Mouse (Mus musculus) C2C12 (cell line): ENCODE measurements at regions not wholly inside any gene's neighbourhood (a gene's known extent, or its start where the extent isn't known, plus 50 kb on each side); places are given as distances from the start of the nearest gene placed in this dataset.

ENCODE experiments used
- H3K27me3 ChIP-seq: one replicate; pipeline ENCODE4 v1.6.1; 2011; ENCODE audit not compliant: control insufficient read depth, insufficient read depth, insufficient read length
- H3K36me3 ChIP-seq: one replicate; pipeline ENCODE4 v1.6.1; 2011; ENCODE audit not compliant: control insufficient read depth, insufficient read depth
- H3K4me3 ChIP-seq: one replicate; pipeline ENCODE4 v1.5.1; 2011; ENCODE audit warnings: mild to moderate bottlenecking, control low read depth; ENCODE audit not compliant: poor library complexity, insufficient read depth, severe bottlenecking
- H3K79me2 ChIP-seq: one replicate; pipeline ENCODE4 v1.6.1; 2011; ENCODE audit not compliant: control insufficient read depth, insufficient read depth
- H3K79me3 ChIP-seq: one replicate; pipeline ENCODE4 v1.6.1; 2011; ENCODE audit warnings: low read depth, control low read depth
- H3ac ChIP-seq: one replicate; pipeline ENCODE3; 2011; ENCODE audit warnings: low read depth; ENCODE audit not compliant: control insufficient read depth, insufficient read length
- CEBPB ChIP-seq: IDR thresholded peaks from one replicate; pipeline ENCODE4 v1.6.1; 2011; ENCODE audit warnings: low read depth, mild to moderate bottlenecking, control low read depth, moderate library complexity
- CTCF ChIP-seq: IDR thresholded peaks from one replicate; pipeline ENCODE4 v1.5.1; 2011; ENCODE audit not compliant: control insufficient read depth, insufficient read depth, insufficient read length
- FOSL1 ChIP-seq: IDR thresholded peaks from one replicate; pipeline ENCODE4 v1.8.0; 2011; ENCODE audit warnings: mild to moderate bottlenecking, low read length; ENCODE audit not compliant: poor library complexity, insufficient read depth, severe bottlenecking
- MAX ChIP-seq: IDR thresholded peaks from one replicate; pipeline ENCODE4 v1.6.1; 2011; ENCODE audit warnings: mild to moderate bottlenecking, control low read depth
- MYOD1 ChIP-seq: IDR thresholded peaks from one replicate; pipeline ENCODE4 v1.6.1; 2011; ENCODE audit warnings: low read depth; ENCODE audit not compliant: control insufficient read depth, insufficient read length
- MYOG ChIP-seq: IDR thresholded peaks from one replicate; pipeline ENCODE4 v1.6.1; 2011; ENCODE audit not compliant: control insufficient read depth, insufficient read length; ENCODE audit errors: extremely low read depth
- USF1 ChIP-seq: IDR thresholded peaks from one replicate; pipeline ENCODE4 v1.6.1; 2011; ENCODE audit warnings: low read depth, mild to moderate bottlenecking, control low read depth, moderate library complexity

- no peaks in the 10 kb centered on the region for H3K27me3 ChIP-seq
- no peak for TF ChIP-seq MYOG
- TF ChIP-seq FOSL1, result no peak
- no peak for TF ChIP-seq USF1
- TF ChIP-seq MAX, result no peak
- TF ChIP-seq MYOD1, result no peak
- TF ChIP-seq CEBPB, result no peak
- TF ChIP-seq CTCF, result no peak
- H3K79me3 ChIP-seq, result no peaks in the 10 kb centered on the region
- no peaks in the 10 kb centered on the region for H3K36me3 ChIP-seq
- no peak overlapping the region for H3K4me3 ChIP-seq
- no peaks in the 10 kb centered on the region for H3K79me2 ChIP-seq
- no peak overlapping the region for H3ac ChIP-seq
Measured at GRCm38 (mm10) chr12:36842957-36843356, 265.4 kb upstream of the Meox2 start.

DNA sequence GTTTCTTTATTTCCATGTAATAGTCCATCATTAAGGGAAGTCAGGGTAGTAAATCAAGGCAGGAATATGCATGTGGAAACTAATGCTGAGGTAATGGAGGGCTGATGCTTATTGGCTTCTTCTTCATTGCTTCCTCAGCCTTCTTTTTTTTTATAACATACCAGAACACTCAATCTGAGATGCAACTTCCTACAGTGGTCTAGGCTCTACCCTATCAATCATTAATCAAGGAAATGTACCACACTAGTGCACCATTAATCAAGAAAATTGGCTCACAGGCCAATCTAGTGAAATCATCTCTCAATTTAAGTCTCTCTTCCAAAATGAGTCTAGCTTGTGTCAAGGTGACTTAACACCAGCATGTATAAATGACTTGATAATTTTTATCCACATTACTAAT lies 263.2 kb upstream of the Meox2 start:
- H3K36me3 ChIP-seq, result no peaks in the 10 kb centered on the region
- H3K4me3 ChIP-seq, result no peak overlapping the region
- no peaks in the 10 kb centered on the region for H3K79me2 ChIP-seq
- no peak for TF ChIP-seq MYOG
- no peak for TF ChIP-seq CEBPB
- no peak for TF ChIP-seq CTCF
- TF ChIP-seq MAX, result no peak
- TF ChIP-seq FOSL1, result no peak
- TF ChIP-seq USF1, result no peak
- TF ChIP-seq MYOD1, result no peak
- no peaks in the 10 kb centered on the region for H3K27me3 ChIP-seq
- H3K79me3 ChIP-seq, result no peaks in the 10 kb centered on the region
- no peak overlapping the region for H3ac ChIP-seq

DNA sequence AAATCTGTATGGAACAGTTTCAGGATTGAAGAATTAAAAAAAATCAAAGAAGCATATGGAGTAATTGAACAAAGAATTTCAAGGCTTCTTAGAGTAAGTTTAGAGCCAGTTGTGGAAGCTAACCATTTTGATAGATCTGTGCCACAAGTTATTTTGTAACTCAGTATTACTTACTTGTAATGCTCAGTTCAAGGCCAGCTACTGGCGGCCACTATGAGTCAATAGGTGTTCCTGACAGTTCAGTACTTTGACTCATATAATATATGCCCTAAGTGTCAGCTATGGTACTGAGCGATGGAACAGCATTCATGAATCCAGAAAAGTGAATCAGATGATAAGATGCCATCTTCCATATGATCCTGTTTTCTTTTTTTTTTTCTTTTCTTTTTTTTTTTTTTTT lies 259.3 kb upstream of the Meox2 start:
- Histone ChIP-seq H3K4me3 (no peak overlapping the region), H3K79me3 (no peaks in the 10 kb centered on the region), H3K27me3 (no peaks in the 10 kb centered on the region), H3ac (no peak overlapping the region), H3K36me3 (no peaks in the 10 kb centered on the region), H3K79me2 (no peaks in the 10 kb centered on the region)
- TF ChIP-seq MYOD1, result no peak
- no peak for TF ChIP-seq USF1
- TF ChIP-seq FOSL1, result no peak
- no peak for TF ChIP-seq MAX
- TF ChIP-seq MYOG, result no peak
- no peak for TF ChIP-seq CTCF
- TF ChIP-seq CEBPB, result no peak

DNA sequence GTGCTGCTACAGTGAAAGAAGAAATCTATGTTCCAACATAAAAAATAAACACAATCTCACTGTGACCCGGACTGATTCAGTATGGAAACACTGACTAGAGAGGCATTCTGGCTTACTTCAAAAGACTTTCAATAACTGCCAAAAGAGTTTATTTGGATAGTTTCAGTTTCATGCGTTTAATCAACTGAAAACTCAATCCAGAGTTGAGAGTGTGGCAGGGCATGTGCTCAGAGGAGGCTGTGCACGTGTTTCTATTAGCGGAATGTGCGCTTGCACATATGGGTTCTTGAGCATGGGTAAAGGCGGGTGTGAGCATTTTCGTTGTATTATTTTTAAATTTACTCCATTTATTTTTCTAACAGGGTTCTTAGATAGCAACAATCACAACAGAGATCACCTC lies 245.2 kb upstream of the Meox2 start:
- no peaks in the 10 kb centered on the region for H3K27me3 ChIP-seq
- H3ac ChIP-seq, result no peak overlapping the region
- no peaks in the 10 kb centered on the region for H3K36me3 ChIP-seq
- no peaks in the 10 kb centered on the region for H3K79me3 ChIP-seq
- H3K79me2 ChIP-seq, result no peaks in the 10 kb centered on the region
- no peak overlapping the region for H3K4me3 ChIP-seq
- TF ChIP-seq MYOG (no peak), MYOD1 (no peak), USF1 (no peak), CEBPB (no peak), MAX (no peak), FOSL1 (no peak), CTCF (no peak)

DNA sequence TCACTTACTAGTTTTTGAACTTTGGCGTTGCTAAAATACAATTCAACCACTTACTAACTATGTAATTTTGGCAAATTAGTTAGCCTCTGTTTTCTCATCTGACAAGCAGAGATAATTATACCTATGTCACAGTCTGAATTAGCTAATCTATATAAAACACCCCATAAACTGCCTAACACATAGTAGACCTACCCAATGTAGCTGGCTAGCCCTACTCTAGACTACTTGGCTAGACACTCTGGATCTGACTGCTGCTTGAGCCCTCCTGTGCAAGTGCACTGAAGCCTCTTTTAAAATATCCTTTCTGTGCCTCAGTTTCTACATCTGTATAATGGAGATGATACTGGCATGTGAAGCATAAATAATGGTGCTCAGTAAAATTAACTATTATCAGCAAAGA lies 227.6 kb upstream of the Meox2 start:
- H3K79me3 ChIP-seq, result no peaks in the 10 kb centered on the region
- H3K4me3 ChIP-seq, result no peak overlapping the region
- no peaks in the 10 kb centered on the region for H3K79me2 ChIP-seq
- no peak for TF ChIP-seq MYOG
- TF ChIP-seq CEBPB, result no peak
- no peak for TF ChIP-seq USF1
- TF ChIP-seq CTCF, result no peak
- TF ChIP-seq FOSL1, result no peak
- no peak for TF ChIP-seq MYOD1
- no peaks in the 10 kb centered on the region for H3K27me3 ChIP-seq
- no peaks in the 10 kb centered on the region for H3K36me3 ChIP-seq
- no peak overlapping the region for H3ac ChIP-seq

DNA sequence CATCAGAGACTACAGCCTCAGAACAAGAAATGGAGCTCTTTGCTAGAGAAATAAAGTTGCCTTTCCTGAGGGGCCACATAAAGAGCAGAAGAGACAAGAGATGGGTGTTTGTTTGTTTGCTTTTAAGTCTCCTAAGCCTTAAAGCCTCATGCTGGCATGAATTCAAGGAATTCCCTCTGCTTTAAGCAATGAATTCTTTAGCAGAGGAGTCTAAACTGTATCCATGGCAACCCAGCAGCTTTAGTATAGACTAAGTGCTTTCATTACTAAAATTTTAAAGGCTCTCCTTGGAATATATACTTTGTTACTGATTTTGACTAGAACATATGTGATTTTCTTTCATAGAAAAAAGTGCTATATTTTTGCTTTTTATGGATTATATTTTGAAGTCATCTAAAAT lies 195.0 kb upstream of the Meox2 start:
- Histone ChIP-seq H3K4me3 (no peak overlapping the region), H3K27me3 (no peaks in the 10 kb centered on the region), H3ac (no peak overlapping the region), H3K36me3 (no peaks in the 10 kb centered on the region), H3K79me3 (no peaks in the 10 kb centered on the region), H3K79me2 (no peaks in the 10 kb centered on the region)
- TF ChIP-seq MYOG, result no peak
- no peak for TF ChIP-seq MYOD1
- TF ChIP-seq CTCF, result no peak
- TF ChIP-seq CEBPB, result no peak
- TF ChIP-seq MAX, result no peak
- no peak for TF ChIP-seq FOSL1
- TF ChIP-seq USF1, result no peak
